Mouse (Mus musculus) neural tube, embryonic 15.5 days (tissue): Measurements from ENCODE around the gene Clec16a. TPM values are rescaled to one million over a fixed set of nuclear protein-coding genes. Genes with fewer than 3 reads are reported as not detected.

Experiments used
- ATAC-seq: fragments of 200-750 bp; cut with Nextera tagmentation; 2 replicates; pipeline ENCODE4 v1.8.0; 2017; ENCODE audit warnings: mild to moderate bottlenecking, moderate TSS enrichment, moderate library complexity; ENCODE audit not compliant: low FRiP score
- H3K27ac ChIP-seq: fragments of 300-500 bp; sonication (generic); replicated peaks from 2 replicates; pipeline ENCODE4 v1.5.1; 2015; ENCODE audit warnings: mild to moderate bottlenecking, inconsistent platforms
- H3K27me3 ChIP-seq: fragments of 300-500 bp; sonication (generic); replicated peaks from 2 replicates; pipeline ENCODE4 v1.6.1; 2015; ENCODE audit warnings: inconsistent platforms
- H3K36me3 ChIP-seq: fragments of 300-500 bp; sonication (generic); 2 replicates; pipeline ENCODE4 v1.6.1; 2015; ENCODE audit warnings: inconsistent platforms
- H3K4me1 ChIP-seq: fragments of 300-500 bp; sonication (generic); 2 replicates; pipeline ENCODE4 v1.6.1; 2015; ENCODE audit warnings: inconsistent platforms
- H3K4me2 ChIP-seq: fragments of 300-500 bp; sonication (generic); 2 replicates; pipeline ENCODE4 v1.6.1; 2015; ENCODE audit warnings: inconsistent platforms, mild to moderate bottlenecking, moderate library complexity
- H3K4me3 ChIP-seq: fragments of 300-500 bp; sonication (generic); replicated peaks from 2 replicates; pipeline ENCODE4 v1.5.1; 2015; ENCODE audit warnings: mild to moderate bottlenecking, inconsistent platforms
- H3K9ac ChIP-seq: fragments of 300-500 bp; sonication (generic); replicated peaks from 2 replicates; pipeline ENCODE4 v1.6.1; 2015; ENCODE audit warnings: mild to moderate bottlenecking, inconsistent platforms
- H3K9me3 ChIP-seq: fragments of 300-500 bp; sonication (generic); replicated peaks from 2 replicates; pipeline ENCODE4 v1.6.1; 2016; ENCODE audit warnings: inconsistent platforms
- WGBS: fragments of 180-500 bp; shearing (Covaris S2); methylation state at CpG from one replicate; pipeline ENCODE4 v1.1.7; 2015; ENCODE audit warnings: mixed read lengths; 5-methylcytosine and 5-hydroxymethylcytosine counted together
- polyA plus RNA-seq: library from polyadenylated mRNA; unstranded; fragments of >200 nt; fragmentation: Nextera tagmentation; extraction: Ambion mirVana; gene quantifications from 2 replicates; pipeline ENCODE4 v1.2.1, GENCODE M21; 2015

Clec16a gene
- 62.6 and 71.6 TPM in 2 replicates for polyA plus RNA-seq

GRCm38 (mm10) chr16:10544995-10545622 is at the start of gene Clec16a:
Gene Clec16a, plus strand, starts transcription at chr16:10545339.
- Histone ChIP-seq H3K27ac (peak within 1 kb of the TSS; percentile 63), H3K27me3 (no peaks in the 10 kb centered on the region)
- under 1% methylated on average over 58 of the region's 58 CpGs for WGBS

GRCm38 (mm10) chr16:10495824-10496298 is 49.3 kb upstream of the Clec16a start:
- no peak overlapping the region for H3K27ac ChIP-seq
- no peak overlapping the region for H3K4me3 ChIP-seq
- H3K4me1 ChIP-seq, result no peaks in the 10 kb centered on the region
- no peak overlapping the region for H3K4me2 ChIP-seq
- 83% methylated on average over 2 of the region's 2 CpGs for WGBS
- no peak for ATAC-seq
- H3K9me3 ChIP-seq, result no peaks in the 10 kb centered on the region
- H3K27me3 ChIP-seq, result no peaks in the 10 kb centered on the region
- no peaks in the 10 kb centered on the region for H3K36me3 ChIP-seq
- no peak overlapping the region for H3K9ac ChIP-seq

More at GRCm38 (mm10) chr16:10544995-10545622, at the start of gene Clec16a:
- H3K4me2 ChIP-seq, result peak within 1 kb of the TSS; percentile 76
- peak within 1 kb of the TSS; percentile 90 for H3K9ac ChIP-seq
- peak within 1 kb of the TSS; percentile 99 for H3K4me3 ChIP-seq
- no peaks in the 10 kb centered on the region for H3K36me3 ChIP-seq
- no peaks in the 10 kb centered on the region for H3K9me3 ChIP-seq
- peak; percentile 92 for ATAC-seq
- H3K4me1 ChIP-seq, result peaks cover 57% of the 10 kb centered on the region

- Histone ChIP-seq H3K4me2 (no peak overlapping the region), H3K36me3 (no peaks in the 10 kb centered on the region), H3K4me1 (no peaks in the 10 kb centered on the region), H3K9me3 (no peaks in the 10 kb centered on the region), H3K4me3 (no peak overlapping the region), H3K27ac (no peak overlapping the region), H3K9ac (no peak overlapping the region), H3K27me3 (0 out of 2 replicates have a peak, but pooled peaks cover 6% of the 10 kb centered on the region)
- no peak for ATAC-seq
- 78% methylated on average over 5 of the region's 5 CpGs for WGBS
These were observed 47.0 kb upstream of the Clec16a start for GRCm38 (mm10) chr16:10498096-10498602.

- Histone ChIP-seq H3K9me3 (no peaks in the 10 kb centered on the region), H3K36me3 (no peaks in the 10 kb centered on the region), H3K27ac (no peak overlapping the region), H3K9ac (no peak overlapping the region), H3K4me3 (no peak overlapping the region), H3K4me2 (no peak overlapping the region), H3K4me1 (no peaks in the 10 kb centered on the region), H3K27me3 (0 out of 2 replicates have a peak, but pooled peaks cover 6% of the 10 kb centered on the region)
- WGBS, result 47% methylated on average over 1 of the region's 1 CpGs
- ATAC-seq, result no peak
These were observed 46.0 kb upstream of the Clec16a start for GRCm38 (mm10) chr16:10499122-10499521.

GRCm38 (mm10) chr16:10501865-10502264 is 43.3 kb upstream of the Clec16a start:
- no peak overlapping the region for H3K4me2 ChIP-seq
- H3K4me3 ChIP-seq, result no peak overlapping the region
- 0 out of 2 replicates have a peak, but pooled peaks cover 6% of the 10 kb centered on the region for H3K27me3 ChIP-seq
- H3K9ac ChIP-seq, result no peak overlapping the region
- no peak overlapping the region for H3K27ac ChIP-seq
- H3K36me3 ChIP-seq, result no peaks in the 10 kb centered on the region
- no peaks in the 10 kb centered on the region for H3K4me1 ChIP-seq
- WGBS, result 13% methylated on average over 8 of the region's 8 CpGs
- ATAC-seq, result no peak
- H3K9me3 ChIP-seq, result no peaks in the 10 kb centered on the region

- H3K9me3 ChIP-seq, result no peaks in the 10 kb centered on the region
- no peak overlapping the region for H3K4me3 ChIP-seq
- 0 out of 2 replicates have a peak, but pooled peaks cover 6% of the 10 kb centered on the region for H3K27me3 ChIP-seq
- no peak overlapping the region for H3K9ac ChIP-seq
- ATAC-seq, result no peak
- H3K4me1 ChIP-seq, result no peaks in the 10 kb centered on the region
- H3K27ac ChIP-seq, result no peak overlapping the region
- 77% methylated on average over 2 of the region's 2 CpGs for WGBS
- no peak overlapping the region for H3K4me2 ChIP-seq
- no peaks in the 10 kb centered on the region for H3K36me3 ChIP-seq
These were observed 42.1 kb upstream of the Clec16a start for GRCm38 (mm10) chr16:10503058-10503457.

GRCm38 (mm10) chr16:10507445-10507844 is 37.7 kb upstream of the Clec16a start:
- no peak for ATAC-seq
- Histone ChIP-seq H3K9me3 (no peaks in the 10 kb centered on the region), H3K4me1 (no peaks in the 10 kb centered on the region), H3K4me3 (no peak overlapping the region), H3K9ac (no peak overlapping the region), H3K27ac (no peak overlapping the region), H3K4me2 (no peak overlapping the region), H3K36me3 (no peaks in the 10 kb centered on the region), H3K27me3 (no peaks in the 10 kb centered on the region)
- WGBS, result 45% methylated on average over 4 of the region's 4 CpGs

- WGBS, result 84% methylated on average over 6 of the region's 6 CpGs
- H3K4me1 ChIP-seq, result no peaks in the 10 kb centered on the region
- no peaks in the 10 kb centered on the region for H3K36me3 ChIP-seq
- no peaks in the 10 kb centered on the region for H3K27me3 ChIP-seq
- H3K4me3 ChIP-seq, result no peak overlapping the region
- H3K9me3 ChIP-seq, result no peaks in the 10 kb centered on the region
- no peak overlapping the region for H3K27ac ChIP-seq
- ATAC-seq, result no peak
- H3K9ac ChIP-seq, result no peak overlapping the region
- no peak overlapping the region for H3K4me2 ChIP-seq
These were observed 36.4 kb upstream of the Clec16a start for GRCm38 (mm10) chr16:10508691-10509090.

GRCm38 (mm10) chr16:10510477-10511133 is 34.5 kb upstream of the Clec16a start:
- H3K27me3 ChIP-seq, result no peaks in the 10 kb centered on the region
- H3K4me3 ChIP-seq, result no peak overlapping the region
- no peak overlapping the region for H3K27ac ChIP-seq
- WGBS, result 64% methylated on average over 14 of the region's 14 CpGs
- H3K4me1 ChIP-seq, result no peaks in the 10 kb centered on the region
- no peak overlapping the region for H3K9ac ChIP-seq
- no peak for ATAC-seq
- H3K9me3 ChIP-seq, result no peaks in the 10 kb centered on the region
- no peak overlapping the region for H3K4me2 ChIP-seq
- H3K36me3 ChIP-seq, result no peaks in the 10 kb centered on the region

GRCm38 (mm10) chr16:10511134-10511520 is 34.0 kb upstream of the Clec16a start:
- H3K36me3 ChIP-seq, result no peaks in the 10 kb centered on the region
- no peak overlapping the region for H3K4me3 ChIP-seq
- 86% methylated on average over 12 of the region's 12 CpGs for WGBS
- H3K9me3 ChIP-seq, result no peaks in the 10 kb centered on the region
- no peaks in the 10 kb centered on the region for H3K4me1 ChIP-seq
- no peak overlapping the region for H3K27ac ChIP-seq
- no peak for ATAC-seq
- no peak overlapping the region for H3K9ac ChIP-seq
- no peak overlapping the region for H3K4me2 ChIP-seq
- H3K27me3 ChIP-seq, result no peaks in the 10 kb centered on the region

- no peaks in the 10 kb centered on the region for H3K9me3 ChIP-seq
- H3K4me3 ChIP-seq, result no peak overlapping the region
- WGBS, result 91% methylated on average over 12 of the region's 12 CpGs
- no peak overlapping the region for H3K9ac ChIP-seq
- ATAC-seq, result no peak
- no peak overlapping the region for H3K27ac ChIP-seq
- no peak overlapping the region for H3K4me2 ChIP-seq
- H3K4me1 ChIP-seq, result no peaks in the 10 kb centered on the region
- H3K27me3 ChIP-seq, result no peaks in the 10 kb centered on the region
- H3K36me3 ChIP-seq, result no peaks in the 10 kb centered on the region
These were observed 29.1 kb upstream of the Clec16a start for GRCm38 (mm10) chr16:10515953-10516572.
